Mouse (Mus musculus): Measurements from ENCODE around the gene Cfap43. TPM values are rescaled to one million over a fixed set of nuclear protein-coding genes. Genes with fewer than 3 reads are reported as not detected.

Cfap43 gene
- total RNA-seq, 2 experiments from 2014 or later: 0.25 TPM; not detected in 1

- DNase-seq (ENCODE audit: low spot score): peak; percentile 99
Observed at GRCm38 (mm10) chr19:47731071-47731881, 187.8 kb downstream of the Cfap43 start, which contains the start of gene Sfr1. TSS of gene Sfr1 (plus strand) at chr19:47731682.

GRCm38 (mm10) chr19:47730691-47731070, 188.4 kb downstream of the Cfap43 start:
- DNase-seq (ENCODE audit: low spot score): peak; percentile 62
- intact Hi-C loops (cut with DNase I): loop anchor here (2.0 to 10.0 kb wide), 3 partner anchors 150 to 223 kb away; partner anchors contain the start of gene Stn1

More at GRCm38 (mm10) chr19:47731071-47731881, 187.8 kb downstream of the Cfap43 start, which contains the start of gene Sfr1:
- intact Hi-C loops (cut with DNase I): loop anchor here (2.0 to 10.0 kb wide), 3 partner anchors 150 to 224 kb away; partner anchors contain the start of gene Stn1

GRCm38 (mm10) chr19:47725643-47726140, 193.4 kb downstream of the Cfap43 start:
- intact Hi-C loops (cut with DNase I): loop anchor here (5.0 kb wide), 1 partner anchor 68 kb away; no protein-coding TSS in a partner anchor
- no peak for DNase-seq (ENCODE audit: low spot score)

- intact Hi-C loops (cut with DNase I): loop anchor here (5.0 kb wide), 1 partner anchor 68 kb away; no protein-coding TSS in a partner anchor
- DNase-seq (ENCODE audit: low spot score): no peak
Observed at GRCm38 (mm10) chr19:47724903-47725302, 194.2 kb downstream of the Cfap43 start.

GRCm38 (mm10) chr19:47722471-47722870, 196.6 kb downstream of the Cfap43 start:
- intact Hi-C loops (cut with DNase I): no loop called here
- no peak for DNase-seq (ENCODE audit: low spot score)

- intact Hi-C loops (cut with DNase I): no loop called here
- DNase-seq (ENCODE audit: low spot score): no peak
Observed at GRCm38 (mm10) chr19:47719147-47719546, 199.9 kb downstream of the Cfap43 start.

- no peak for DNase-seq (ENCODE audit: low spot score)
- intact Hi-C loops (cut with DNase I): no loop called here
Observed at GRCm38 (mm10) chr19:47716144-47716543, 202.9 kb downstream of the Cfap43 start.

- intact Hi-C loops (cut with DNase I): no loop called here
- no peak for DNase-seq (ENCODE audit: low spot score)
Observed at GRCm38 (mm10) chr19:47713457-47713856, 205.6 kb downstream of the Cfap43 start.

GRCm38 (mm10) chr19:47710376-47710775, 208.7 kb downstream of the Cfap43 start:
- no peak for DNase-seq (ENCODE audit: low spot score)
- intact Hi-C loops (cut with DNase I): no loop called here

- intact Hi-C loops (cut with DNase I): no loop called here
- no peak for DNase-seq (ENCODE audit: low spot score)
Observed at GRCm38 (mm10) chr19:47705772-47706309, 213.2 kb downstream of the Cfap43 start.

- no peak for DNase-seq (ENCODE audit: low spot score)
- intact Hi-C loops (cut with DNase I): no loop called here
Observed at GRCm38 (mm10) chr19:47705080-47705771, 213.9 kb downstream of the Cfap43 start.

- no peak for DNase-seq (ENCODE audit: low spot score)
- intact Hi-C loops (cut with DNase I): no loop called here
Observed at GRCm38 (mm10) chr19:47700509-47700908, 218.6 kb downstream of the Cfap43 start.

GRCm38 (mm10) chr19:47699743-47700142, 219.3 kb downstream of the Cfap43 start:
- intact Hi-C loops (cut with DNase I): no loop called here
- no peak for DNase-seq (ENCODE audit: low spot score)

GRCm38 (mm10) chr19:47698266-47698665, 220.8 kb downstream of the Cfap43 start:
- intact Hi-C loops (cut with DNase I): no loop called here
- no peak for DNase-seq (ENCODE audit: low spot score)

- intact Hi-C loops (cut with DNase I): no loop called here
- DNase-seq (ENCODE audit: low spot score): no peak
Observed at GRCm38 (mm10) chr19:47697067-47697466, 222.0 kb downstream of the Cfap43 start.

- intact Hi-C loops (cut with DNase I): no loop called here
- DNase-seq (ENCODE audit: low spot score): no peak
Observed at GRCm38 (mm10) chr19:47696411-47696810, 222.7 kb downstream of the Cfap43 start.

GRCm38 (mm10) chr19:47695725-47696124, 223.4 kb downstream of the Cfap43 start:
- intact Hi-C loops (cut with DNase I): no loop called here
- no peak for DNase-seq (ENCODE audit: low spot score)

GRCm38 (mm10) chr19:47691994-47692393, 227.1 kb downstream of the Cfap43 start, which contains the start of gene Col17a1:
TSS of gene Col17a1 (minus strand) at chr19:47692094.
- intact Hi-C loops (cut with DNase I): no loop called here
- no peak for DNase-seq (ENCODE audit: low spot score)

- no peak for DNase-seq (ENCODE audit: low spot score)
- intact Hi-C loops (cut with DNase I): no loop called here
Observed at GRCm38 (mm10) chr19:47689592-47689991, 229.5 kb downstream of the Cfap43 start.
